ENCODE assay signal across 8 mouse cellular contexts in genomic region chrX:167382854-167383186, GRCm38 (mm10). TPM values are rescaled to one million over a fixed set of nuclear protein-coding genes. Genes with fewer than 3 reads are reported as not detected.
DNase-seq lines count a peak whose midpoint lies in the region; ATAC-seq lines count a peak whose summit lies in the region.

No protein-coding gene starts in this region.

- peak overlapping the region; percentile 49 for H3K4me3 ChIP-seq in forebrain, embryonic 14.5 days (ENCODE audit: low read depth, low read length)
- H3K4me3 ChIP-seq in liver, embryonic 11.5 days (ENCODE audit: low read depth, low read length): peak overlapping the region; percentile 65
- peak overlapping the region; percentile 48 for H3K4me3 ChIP-seq in stomach, embryonic 14.5 days (ENCODE audit: low read depth, low read length)

- intact Hi-C loops in left cerebral cortex, postnatal 10 days (cut with DNase I): no loop called here

- no peaks in the 10 kb centered on the region for H3K4me1 ChIP-seq in forebrain, embryonic 14.5 days (ENCODE audit: control insufficient read depth, insufficient read depth, low read length)
- no peaks in the 10 kb centered on the region; the same call in 1 of the 2 replicates for H3K4me1 ChIP-seq in liver, embryonic 11.5 days (replicated peaks; ENCODE audit: control insufficient read depth, insufficient read depth, low read length)
- H3K4me1 ChIP-seq in stomach, embryonic 14.5 days (ENCODE audit: control insufficient read depth, insufficient read depth, low read length): no peaks in the 10 kb centered on the region

- no peaks in the 10 kb centered on the region for H3K9me3 ChIP-seq in forebrain, embryonic 14.5 days (replicated peaks; ENCODE audit: control insufficient read depth, low read length)
- H3K9me3 ChIP-seq in liver, embryonic 11.5 days (ENCODE audit: control insufficient read depth, low read length): no peaks in the 10 kb centered on the region
- no peaks in the 10 kb centered on the region for H3K9me3 ChIP-seq in stomach, embryonic 14.5 days (ENCODE audit: control insufficient read depth, low read depth, low read length)

- H3K27me3 ChIP-seq in forebrain, embryonic 14.5 days (replicated peaks; ENCODE audit: control insufficient read depth, insufficient read depth, low read length): no peaks in the 10 kb centered on the region
- peaks cover 5% of the 10 kb centered on the region for H3K27me3 ChIP-seq in liver, embryonic 11.5 days (replicated peaks; ENCODE audit: control insufficient read depth, insufficient read depth, low read length)
- no peaks in the 10 kb centered on the region for H3K27me3 ChIP-seq in stomach, embryonic 14.5 days (ENCODE audit: control insufficient read depth, insufficient read depth, low read length)

- 49% methylated on average over 7 of the region's 7 CpGs for WGBS in forebrain, embryonic 14.5 days
- 35% methylated on average over 7 of the region's 7 CpGs for WGBS in liver, embryonic 11.5 days
- 45% methylated on average over 7 of the region's 7 CpGs for WGBS in stomach, embryonic 14.5 days

- H3K4me2 ChIP-seq in forebrain, embryonic 14.5 days (ENCODE audit: low read length): peak overlapping the region; percentile 67
- peak overlapping the region; percentile 64 for H3K4me2 ChIP-seq in liver, embryonic 11.5 days
- H3K4me2 ChIP-seq in stomach, embryonic 14.5 days (replicated peaks; ENCODE audit: low read depth, low read length): peak overlapping the region; percentile 66

- H3K9ac ChIP-seq in forebrain, embryonic 14.5 days (ENCODE audit: low read length): peak overlapping the region; percentile 71
- H3K9ac ChIP-seq in liver, embryonic 11.5 days (ENCODE audit: low read depth, low read length): peak overlapping the region; percentile 76
- H3K9ac ChIP-seq in stomach, embryonic 14.5 days (replicated peaks; ENCODE audit: low read depth, low read length): no peak overlapping the region

- H3K36me3 ChIP-seq in forebrain, embryonic 14.5 days (ENCODE audit: control insufficient read depth, insufficient read depth, low read length): no peaks in the 10 kb centered on the region
- H3K36me3 ChIP-seq in liver, embryonic 11.5 days (ENCODE audit: control insufficient read depth, insufficient read depth, low read length): no peaks in the 10 kb centered on the region
- no peaks in the 10 kb centered on the region for H3K36me3 ChIP-seq in stomach, embryonic 14.5 days (ENCODE audit: control insufficient read depth, insufficient read depth, low read length)

- DNase-seq in frontal cortex, postnatal 10 days (ENCODE audit: low spot score in 2 of 2): no peak
- DNase-seq in A20 (ENCODE audit: low read depth, low spot score): peak; percentile 84
- DNase-seq in forebrain, embryonic 14.5 days (ENCODE audit: low spot score): no peak
- no peak for DNase-seq in liver, embryonic 11.5 days (ENCODE audit: low spot score)
- DNase-seq in gastrocnemius, postnatal 10 days: no peak
- DNase-seq in left cerebral cortex, postnatal 10 days (ENCODE audit: extremely low spot score in 1 of 2, low spot score in 2 of 2): no peak

- H3K27ac ChIP-seq in forebrain, embryonic 14.5 days (ENCODE audit: low read depth, low read length): no peak overlapping the region
- H3K27ac ChIP-seq in liver, embryonic 11.5 days (ENCODE audit: low read depth, low read length): no peak overlapping the region
- H3K27ac ChIP-seq in stomach, embryonic 14.5 days (ENCODE audit: low read length): peak overlapping the region; percentile 61; the same call in 1 of the 2 replicates

- ATAC-seq in frontal cortex, adult (ENCODE audit: low TSS enrichment): peak; percentile 58; the same call in 1 of the 2 replicates
- ATAC-seq in forebrain, embryonic 14.5 days: no peak; the same call in 1 of the 2 replicates
- peak; percentile 66 for ATAC-seq in liver, embryonic 11.5 days (replicated peaks; ENCODE audit: low FRiP score)
- peak; percentile 78 for ATAC-seq in stomach, embryonic 14.5 days (ENCODE audit: insufficient number of reproducible peaks, insufficient read depth, low FRiP score, low read depth)

RNA-seq across cellular contexts. Expression of gene Prps2, which starts 0.3 kb away (rescaled TPM):
- polyA plus RNA-seq in forebrain, embryonic 14.5 days (2014; fragmentation: Nextera tagmentation; extraction: Ambion mirVana): 9.0 and 9.6 TPM in 2 replicates
- polyA plus RNA-seq in liver, embryonic 11.5 days (2014; fragmentation: Nextera tagmentation; extraction: Ambion mirVana): 25.2 and 25.9 TPM in 2 replicates
- polyA plus RNA-seq in stomach, embryonic 14.5 days (2014; fragmentation: Nextera tagmentation; extraction: Ambion mirVana): 28.6 and 31.0 TPM in 2 replicates
- total RNA-seq in gastrocnemius, postnatal 10 days (2021): 1 to 10 TPM; 3.8 to 7.2 TPM
- total RNA-seq in left cerebral cortex, postnatal 10 days (2021): 10 to 100 TPM; 23.7 to 26.1 TPM

RNA-seq across cellular contexts. Expression of gene Tlr7, which starts 52.5 kb away (rescaled TPM):
- 0.48 and 1.7 TPM in 2 replicates for polyA plus RNA-seq in forebrain, embryonic 14.5 days (2014; fragmentation: Nextera tagmentation; extraction: Ambion mirVana)
- 0.83 and 1.1 TPM in 2 replicates for polyA plus RNA-seq in liver, embryonic 11.5 days (2014; fragmentation: Nextera tagmentation; extraction: Ambion mirVana)
- 0.88 and 0.97 TPM in 2 replicates for polyA plus RNA-seq in stomach, embryonic 14.5 days (2014; fragmentation: Nextera tagmentation; extraction: Ambion mirVana)
- 1 to 10 TPM; 1.1 to 2.9 TPM for total RNA-seq in gastrocnemius, postnatal 10 days (2021)
- 1 to 10 TPM; 2.5 to 3.3 TPM for total RNA-seq in left cerebral cortex, postnatal 10 days (2021)
